Mouse (Mus musculus): ENCODE data around the gene Baiap2. TPM values are rescaled to one million over a fixed set of nuclear protein-coding genes. Genes with fewer than 3 reads are reported as not detected.

The Baiap2 gene
- total and polyA plus RNA-seq, 3 experiments: 5.8 to 10.9 (median 10.3) TPM

- no peaks in the 10 kb centered on the region for H3K27me3 ChIP-seq (ENCODE audit: control insufficient read depth, insufficient read depth, low read length)
- H3K79me2 ChIP-seq (replicated peaks; ENCODE audit: control insufficient read depth, insufficient read depth, low read length): no peaks in the 10 kb centered on the region
- 82% methylated on average over 4 of the region's 4 CpGs for WGBS
- no peak overlapping the region for H3K27ac ChIP-seq
- intact Hi-C loops (cut with DNase I): no loop called here
- H3K9ac ChIP-seq (ENCODE audit: low read depth, low read length): no peak overlapping the region
- H3K4me3 ChIP-seq: no peak overlapping the region
- no peaks in the 10 kb centered on the region for H3K36me3 ChIP-seq (ENCODE audit: control insufficient read depth, insufficient read depth, low read length)
- DNase-seq: no peak
- H3K4me1 ChIP-seq (ENCODE audit: control insufficient read depth, insufficient read depth, low read length): no peaks in the 10 kb centered on the region
- no peak for TF ChIP-seq POLR2A (IDR thresholded peaks at IDR 0.05; ENCODE audit: insufficient read depth, low read depth, low read length)
- no peak for TF ChIP-seq CTCF (IDR thresholded peaks at IDR 0.05)
Observed at GRCm38 (mm10) chr11:119902891-119903290, 39.7 kb upstream of the Baiap2 start.

DNA sequence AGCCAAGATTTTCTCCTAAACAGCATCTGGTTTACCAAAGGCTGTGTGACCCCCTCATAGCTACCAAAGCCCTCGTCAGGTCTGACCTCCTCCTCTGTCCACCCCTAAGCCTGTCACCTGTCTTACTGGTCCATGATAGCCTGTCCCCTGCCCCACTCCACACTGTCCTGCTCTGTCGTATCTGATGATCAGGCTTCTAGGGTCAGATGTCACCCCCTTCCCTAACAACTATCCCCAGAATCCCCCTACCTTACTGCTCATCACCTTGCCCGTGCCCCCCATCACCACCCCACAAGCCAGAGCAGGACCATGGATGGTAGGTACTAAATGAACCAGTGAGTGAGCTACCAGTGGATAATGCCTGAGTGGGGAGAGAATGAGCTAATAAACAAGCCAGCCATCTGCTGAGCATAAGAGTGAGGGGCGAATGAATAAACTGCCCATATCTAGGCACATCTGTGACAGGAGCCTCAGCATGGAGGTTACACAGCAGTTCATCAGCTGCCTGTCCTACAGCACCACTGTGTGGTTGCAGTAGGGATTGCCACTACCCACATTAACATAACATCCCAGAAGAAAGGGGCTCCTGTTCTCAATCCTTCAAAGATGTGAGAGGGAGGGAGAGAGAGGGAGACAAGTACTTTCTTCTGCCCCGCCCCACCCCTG, 37.8 kb upstream of the Baiap2 start:
- no peaks in the 10 kb centered on the region for H3K4me1 ChIP-seq (ENCODE audit: control insufficient read depth, insufficient read depth, low read length)
- H3K27ac ChIP-seq: no peak overlapping the region
- no peaks in the 10 kb centered on the region for H3K79me2 ChIP-seq (replicated peaks; ENCODE audit: control insufficient read depth, insufficient read depth, low read length)
- DNase-seq: peak; percentile 50 to 62
- H3K4me3 ChIP-seq: no peak overlapping the region
- intact Hi-C loops (cut with DNase I): loop anchor here (1.0 kb wide), 1 partner anchor 401 kb away; no protein-coding TSS in a partner anchor
- H3K27me3 ChIP-seq (ENCODE audit: control insufficient read depth, insufficient read depth, low read length): no peaks in the 10 kb centered on the region
- no peak overlapping the region for H3K9ac ChIP-seq (ENCODE audit: low read depth, low read length)
- TF ChIP-seq POLR2A (IDR thresholded peaks at IDR 0.05; ENCODE audit: insufficient read depth, low read depth, low read length): no peak
- TF ChIP-seq EP300 (IDR thresholded peaks at IDR 0.05; ENCODE audit: insufficient read depth, low read depth, low read length): peak; percentile 78; the same call in 1 of the 2 replicates
- TF ChIP-seq CTCF (IDR thresholded peaks at IDR 0.05): peak; percentile 86
- H3K36me3 ChIP-seq (ENCODE audit: control insufficient read depth, insufficient read depth, low read length): no peaks in the 10 kb centered on the region
- WGBS: 25% methylated on average over 5 of the region's 5 CpGs

DNA sequence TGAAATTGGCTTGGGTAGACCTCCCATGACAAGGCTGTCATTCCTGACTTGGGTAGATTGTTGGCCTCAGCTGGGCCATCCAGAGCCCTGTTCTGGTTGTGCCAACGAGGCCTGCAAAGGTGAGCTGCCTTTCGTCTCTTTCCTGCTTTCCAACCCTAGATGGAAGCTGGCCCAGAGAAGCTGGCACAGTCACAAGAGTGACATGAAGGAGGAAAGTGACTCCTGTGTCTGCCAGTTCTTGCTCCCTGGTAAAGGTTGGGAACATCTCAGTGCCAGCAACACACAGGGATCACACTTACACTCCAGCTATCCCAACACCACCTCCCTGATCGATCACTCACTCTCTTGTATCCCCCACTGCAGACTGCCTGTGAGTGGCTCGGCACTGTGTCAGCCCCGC, 36.8 kb upstream of the Baiap2 start:
- Histone ChIP-seq H3K79me2 (replicated peaks; ENCODE audit: control insufficient read depth, insufficient read depth, low read length) (no peaks in the 10 kb centered on the region), H3K4me1 (ENCODE audit: control insufficient read depth, insufficient read depth, low read length) (no peaks in the 10 kb centered on the region), H3K27me3 (ENCODE audit: control insufficient read depth, insufficient read depth, low read length) (no peaks in the 10 kb centered on the region), H3K27ac (no peak overlapping the region), H3K9ac (ENCODE audit: low read depth, low read length) (no peak overlapping the region), H3K4me3 (no peak overlapping the region), H3K36me3 (ENCODE audit: control insufficient read depth, insufficient read depth, low read length) (no peaks in the 10 kb centered on the region)
- intact Hi-C loops (cut with DNase I): loop anchor here (1.0 kb wide), 1 partner anchor 402 kb away; no protein-coding TSS in a partner anchor
- no peak for DNase-seq
- WGBS: 71% methylated on average over 5 of the region's 5 CpGs
- TF ChIP-seq EP300 (IDR thresholded peaks at IDR 0.05; ENCODE audit: insufficient read depth, low read depth, low read length) (no peak), CTCF (IDR thresholded peaks at IDR 0.05) (no peak), POLR2A (IDR thresholded peaks at IDR 0.05; ENCODE audit: insufficient read depth, low read depth, low read length) (no peak)

GRCm38 (mm10) chr11:119907006-119907650, 35.4 kb upstream of the Baiap2 start:
- intact Hi-C loops (cut with DNase I): no loop called here
- 25% methylated on average over 7 of the region's 7 CpGs for WGBS

DNA sequence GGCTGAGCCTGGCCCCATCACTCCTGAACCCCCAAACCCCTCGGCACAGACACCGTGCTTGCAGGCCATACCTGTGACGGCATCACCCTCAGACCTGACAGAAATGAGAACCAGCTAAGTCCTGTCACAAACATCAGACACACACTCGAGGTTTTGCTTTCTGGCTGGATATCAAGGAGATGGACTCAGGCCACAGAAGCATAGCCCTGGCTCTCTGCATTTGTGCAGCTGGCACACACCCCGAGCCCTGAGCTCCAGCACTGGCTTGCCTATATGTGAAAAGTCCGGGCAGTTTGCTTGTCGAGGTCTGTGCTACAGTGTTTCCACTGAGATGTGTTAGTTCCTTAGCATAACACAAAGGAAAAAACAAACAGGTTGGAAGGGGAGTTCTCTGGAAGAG, 34.9 kb upstream of the Baiap2 start:
- no peak for DNase-seq
- H3K4me1 ChIP-seq (ENCODE audit: control insufficient read depth, insufficient read depth, low read length): no peaks in the 10 kb centered on the region
- intact Hi-C loops (cut with DNase I): no loop called here
- H3K27me3 ChIP-seq (ENCODE audit: control insufficient read depth, insufficient read depth, low read length): no peaks in the 10 kb centered on the region
- no peak for TF ChIP-seq POLR2A (IDR thresholded peaks at IDR 0.05; ENCODE audit: insufficient read depth, low read depth, low read length)
- TF ChIP-seq CTCF (IDR thresholded peaks at IDR 0.05): no peak
- no peak for TF ChIP-seq EP300 (IDR thresholded peaks at IDR 0.05; ENCODE audit: insufficient read depth, low read depth, low read length)
- no peak overlapping the region for H3K27ac ChIP-seq
- H3K4me3 ChIP-seq: no peak overlapping the region
- H3K9ac ChIP-seq (ENCODE audit: low read depth, low read length): no peak overlapping the region
- H3K79me2 ChIP-seq (replicated peaks; ENCODE audit: control insufficient read depth, insufficient read depth, low read length): no peaks in the 10 kb centered on the region
- 39% methylated on average over 7 of the region's 7 CpGs for WGBS
- no peaks in the 10 kb centered on the region for H3K36me3 ChIP-seq (ENCODE audit: control insufficient read depth, insufficient read depth, low read length)

More at GRCm38 (mm10) chr11:119907006-119907650, 35.4 kb upstream of the Baiap2 start:
- no peak for DNase-seq
- H3K27ac ChIP-seq: no peak overlapping the region
- H3K9ac ChIP-seq (ENCODE audit: low read depth, low read length): no peak overlapping the region
- H3K79me2 ChIP-seq (replicated peaks; ENCODE audit: control insufficient read depth, insufficient read depth, low read length): no peaks in the 10 kb centered on the region
- no peak for TF ChIP-seq POLR2A (IDR thresholded peaks at IDR 0.05; ENCODE audit: insufficient read depth, low read depth, low read length)
- TF ChIP-seq CTCF (IDR thresholded peaks at IDR 0.05): no peak
- no peak for TF ChIP-seq EP300 (IDR thresholded peaks at IDR 0.05; ENCODE audit: insufficient read depth, low read depth, low read length)
- H3K27me3 ChIP-seq (ENCODE audit: control insufficient read depth, insufficient read depth, low read length): no peaks in the 10 kb centered on the region
- no peak overlapping the region for H3K4me3 ChIP-seq
- no peaks in the 10 kb centered on the region for H3K36me3 ChIP-seq (ENCODE audit: control insufficient read depth, insufficient read depth, low read length)
- H3K4me1 ChIP-seq (ENCODE audit: control insufficient read depth, insufficient read depth, low read length): no peaks in the 10 kb centered on the region

DNA sequence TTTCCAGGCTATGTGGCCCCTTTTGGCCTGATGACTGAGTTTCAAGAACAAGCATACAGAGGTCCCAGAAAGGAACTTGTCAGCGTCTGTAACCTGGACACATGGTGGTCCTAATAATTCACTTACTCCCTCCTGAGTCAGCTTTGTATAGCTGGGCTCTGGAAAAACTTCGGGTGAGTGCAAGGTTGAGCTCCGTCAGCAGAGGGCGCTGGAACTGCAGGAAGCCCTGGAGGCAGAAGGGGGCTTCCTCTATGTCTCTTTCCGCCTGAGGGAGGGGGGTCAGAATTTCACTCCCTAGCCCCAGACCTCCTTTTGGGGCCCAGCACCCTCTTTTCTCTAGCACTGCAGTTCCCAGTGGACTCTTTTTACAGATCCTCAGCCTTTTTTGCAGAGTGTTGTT, 33.1 kb upstream of the Baiap2 start:
- intact Hi-C loops (cut with DNase I): loop anchor here (1.0 kb wide), 1 partner anchor 82 kb away; no protein-coding TSS in a partner anchor
- Histone ChIP-seq H3K9ac (ENCODE audit: low read depth, low read length) (no peak overlapping the region), H3K36me3 (ENCODE audit: control insufficient read depth, insufficient read depth, low read length) (no peaks in the 10 kb centered on the region), H3K4me3 (no peak overlapping the region), H3K27ac (no peak overlapping the region), H3K4me1 (ENCODE audit: control insufficient read depth, insufficient read depth, low read length) (peaks cover 5% of the 10 kb centered on the region), H3K79me2 (replicated peaks; ENCODE audit: control insufficient read depth, insufficient read depth, low read length) (no peaks in the 10 kb centered on the region), H3K27me3 (ENCODE audit: control insufficient read depth, insufficient read depth, low read length) (no peaks in the 10 kb centered on the region)
- WGBS: 0% methylated on average over 5 of the region's 5 CpGs
- TF ChIP-seq CTCF (IDR thresholded peaks at IDR 0.05): peak; percentile 93
- TF ChIP-seq EP300 (IDR thresholded peaks at IDR 0.05; ENCODE audit: insufficient read depth, low read depth, low read length): peak; percentile 82
- no peak for TF ChIP-seq POLR2A (IDR thresholded peaks at IDR 0.05; ENCODE audit: insufficient read depth, low read depth, low read length)
- DNase-seq: peak; percentile 45 to 85

All from heart, adult 2 months (tissue).